Mouse (Mus musculus) midbrain, embryonic 14.5 days (tissue): ENCODE data around the gene Tenm1. TPM values are rescaled to one million over a fixed set of nuclear protein-coding genes. Genes with fewer than 3 reads are reported as not detected.

ENCODE experiments used
- ATAC-seq: fragments of 200-750 bp; cut with Nextera tagmentation; 2 replicates; pipeline ENCODE4 v1.8.0; 2017; ENCODE audit warnings: moderate number of reproducible peaks, moderate library complexity; ENCODE audit not compliant: low FRiP score, low TSS enrichment
- DNase-seq: peaks from one replicate; pipeline ENCODE4 v3.0.0-alpha.2; 2015
- H3K27ac ChIP-seq: fragments of 300-500 bp; sonication (generic); replicated peaks from 2 replicates; pipeline ENCODE4 v1.5.1; 2014; ENCODE audit warnings: mild to moderate bottlenecking, low read depth, low read length, moderate library complexity
- H3K27me3 ChIP-seq: fragments of 300-500 bp; sonication (generic); 2 replicates; pipeline ENCODE4 v1.6.1; 2014; ENCODE audit warnings: low read length, control low read depth, mixed read lengths; ENCODE audit not compliant: control insufficient read depth, insufficient read depth
- H3K36me3 ChIP-seq: fragments of 300-500 bp; sonication (generic); 2 replicates; pipeline ENCODE4 v1.6.1; 2014; ENCODE audit warnings: low read length, control low read depth; ENCODE audit not compliant: control insufficient read depth, insufficient read depth
- H3K4me1 ChIP-seq: fragments of 300-500 bp; sonication (generic); 2 replicates; pipeline ENCODE4 v1.6.1; 2014; ENCODE audit warnings: mild to moderate bottlenecking, antibody characterized with exemption, low read length, control low read depth; ENCODE audit not compliant: control insufficient read depth, insufficient read depth
- H3K4me2 ChIP-seq: fragments of 300-500 bp; sonication (generic); 2 replicates; pipeline ENCODE4 v1.6.1; 2014; ENCODE audit warnings: mild to moderate bottlenecking, low read length, moderate library complexity
- H3K4me3 ChIP-seq: fragments of 300-500 bp; sonication (generic); replicated peaks from 2 replicates; pipeline ENCODE4 v1.5.1; 2014; ENCODE audit warnings: low read depth, low read length
- H3K9ac ChIP-seq: fragments of 300-500 bp; sonication (generic); replicated peaks from 2 replicates; pipeline ENCODE4 v1.6.1; 2014; ENCODE audit warnings: mild to moderate bottlenecking, low read length, moderate library complexity
- H3K9me3 ChIP-seq: fragments of 300-500 bp; sonication (generic); 2 replicates; pipeline ENCODE4 v1.6.1; 2016; ENCODE audit warnings: low read length, control low read depth, mixed read lengths; ENCODE audit not compliant: control insufficient read depth
- WGBS: fragments of 180-500 bp; shearing (Covaris S2); extraction: QIAGEN DNeasy Blood & Tissue Kit; methylation state at CpG from one replicate; pipeline ENCODE4 v1.1.7; 2014; 5-methylcytosine and 5-hydroxymethylcytosine counted together
- polyA plus RNA-seq: library from polyadenylated mRNA; unstranded; fragments of >200 nt; fragmentation: Nextera tagmentation; extraction: Ambion mirVana; gene quantifications from 2 replicates; pipeline ENCODE4 v1.2.1, GENCODE M21; 2014

Tenm1 gene
- polyA plus RNA-seq, 1 experiment from 2014 or later, result 27.9 TPM

- WGBS, result 42% methylated on average over 1 of the region's 1 CpGs
- no peaks in the 10 kb centered on the region for H3K4me1 ChIP-seq
- no peaks in the 10 kb centered on the region for H3K36me3 ChIP-seq
- no peak overlapping the region for H3K4me2 ChIP-seq
- DNase-seq, result no peak
- H3K27me3 ChIP-seq, result no peaks in the 10 kb centered on the region
- H3K9ac ChIP-seq, result no peak overlapping the region
- no peak overlapping the region for H3K4me3 ChIP-seq
- no peak for ATAC-seq
- H3K27ac ChIP-seq, result no peak overlapping the region
- no peaks in the 10 kb centered on the region for H3K9me3 ChIP-seq
These were observed 56.4 kb downstream of the Tenm1 start for GRCm38 (mm10) chrX:43372526-43372925.

DNA sequence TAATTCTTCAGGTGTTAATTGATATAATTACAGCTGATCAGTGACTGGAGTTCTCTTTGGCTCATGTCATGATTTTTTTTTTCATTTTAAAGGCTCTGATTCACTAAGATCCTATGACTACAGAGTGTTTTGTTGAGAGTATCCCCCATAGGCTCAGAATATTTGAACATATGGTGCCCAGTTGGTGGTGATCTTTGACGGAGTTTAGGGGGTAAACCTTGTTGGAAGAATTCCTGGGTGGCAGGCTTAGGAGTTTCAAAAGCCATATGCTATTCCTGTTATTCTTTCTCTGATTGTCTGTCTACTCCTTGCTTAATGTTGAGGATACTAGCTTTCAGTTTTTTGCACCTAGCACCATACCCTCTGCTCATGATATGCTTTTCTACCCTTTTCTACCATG is 109.6 kb downstream of the Tenm1 start:
- DNase-seq (no peak), ATAC-seq (no peak)
- Histone ChIP-seq H3K4me2 (no peak overlapping the region), H3K4me3 (no peak overlapping the region), H3K36me3 (no peaks in the 10 kb centered on the region), H3K9me3 (no peaks in the 10 kb centered on the region), H3K4me1 (no peaks in the 10 kb centered on the region), H3K9ac (no peak overlapping the region), H3K27ac (no peak overlapping the region), H3K27me3 (no peaks in the 10 kb centered on the region)
- 74% methylated on average over 1 of the region's 1 CpGs for WGBS

DNA sequence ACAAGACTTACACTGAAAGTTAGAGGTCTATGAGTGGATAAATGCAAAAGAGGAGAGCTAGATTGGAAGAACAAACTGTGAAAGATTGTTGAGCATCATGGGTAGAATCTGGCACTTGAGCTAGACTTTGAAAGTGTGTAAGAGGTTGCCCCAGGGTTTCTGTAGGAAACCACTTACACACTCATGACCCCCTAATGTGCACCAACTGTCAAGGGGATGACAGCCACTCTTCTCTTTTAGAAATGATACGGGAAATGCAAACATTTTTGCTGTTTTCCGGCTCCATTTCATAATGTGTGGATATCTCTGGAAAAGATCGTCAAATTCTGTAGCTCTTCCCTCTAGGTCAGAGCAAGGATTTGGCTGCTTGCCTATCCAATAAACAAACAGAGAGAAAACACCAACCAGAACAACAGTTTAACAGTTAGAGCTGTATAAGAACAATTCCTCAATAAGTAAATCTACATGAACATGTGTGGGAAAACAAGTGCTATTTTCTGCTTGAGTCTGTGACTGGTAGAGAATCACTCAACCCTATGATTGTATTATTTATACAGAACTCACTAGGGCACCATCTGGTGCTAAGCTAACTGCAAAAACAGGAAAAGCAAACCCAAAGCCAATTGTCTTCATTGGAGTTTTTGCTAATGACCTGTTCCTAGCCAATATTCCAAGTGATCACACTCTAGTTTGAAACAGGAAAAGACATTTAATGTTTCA is 111.0 kb downstream of the Tenm1 start:
- H3K27me3 ChIP-seq, result no peaks in the 10 kb centered on the region
- ATAC-seq, result no peak
- 90% methylated on average over 3 of the region's 3 CpGs for WGBS
- H3K27ac ChIP-seq, result no peak overlapping the region
- no peak for DNase-seq
- H3K4me1 ChIP-seq, result no peaks in the 10 kb centered on the region
- H3K9me3 ChIP-seq, result no peaks in the 10 kb centered on the region
- no peak overlapping the region for H3K9ac ChIP-seq
- H3K36me3 ChIP-seq, result no peaks in the 10 kb centered on the region
- H3K4me3 ChIP-seq, result no peak overlapping the region
- no peak overlapping the region for H3K4me2 ChIP-seq

DNA sequence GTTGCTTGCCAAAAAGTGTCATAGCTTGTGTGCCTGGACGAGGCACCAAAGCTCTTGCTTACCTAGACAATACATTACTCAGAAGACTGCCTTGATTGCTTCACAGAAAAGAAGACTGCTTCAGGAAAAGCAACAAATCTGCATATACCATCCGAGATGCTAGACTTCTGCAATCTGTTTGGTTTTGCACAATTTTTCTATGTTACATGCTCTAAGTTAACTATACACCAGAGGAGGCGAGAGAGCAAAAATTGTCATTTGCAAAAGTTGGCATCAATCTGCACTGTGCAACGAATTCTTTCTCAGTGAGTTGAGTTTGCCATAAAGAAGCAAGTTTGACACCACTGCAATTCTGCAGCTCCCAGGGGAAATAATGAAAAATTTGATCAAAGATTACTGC is 193.1 kb downstream of the Tenm1 start:
- ATAC-seq, result no peak
- Histone ChIP-seq H3K36me3 (no peaks in the 10 kb centered on the region), H3K9me3 (no peaks in the 10 kb centered on the region), H3K9ac (no peak overlapping the region), H3K4me3 (no peak overlapping the region), H3K27ac (no peak overlapping the region), H3K4me1 (no peaks in the 10 kb centered on the region), H3K27me3 (no peaks in the 10 kb centered on the region), H3K4me2 (no peak overlapping the region)
- WGBS, result 75% methylated on average over 4 of the region's 4 CpGs
- no peak for DNase-seq

- Histone ChIP-seq H3K4me1 (no peaks in the 10 kb centered on the region), H3K4me2 (no peak overlapping the region), H3K27me3 (no peaks in the 10 kb centered on the region), H3K4me3 (no peak overlapping the region), H3K9me3 (no peaks in the 10 kb centered on the region), H3K9ac (no peak overlapping the region), H3K27ac (no peak overlapping the region), H3K36me3 (no peaks in the 10 kb centered on the region)
- DNase-seq, result no peak
- WGBS, result 91% methylated on average over 3 of the region's 3 CpGs
- ATAC-seq, result no peak
These were observed 223.9 kb downstream of the Tenm1 start for GRCm38 (mm10) chrX:43205003-43205402.

DNA sequence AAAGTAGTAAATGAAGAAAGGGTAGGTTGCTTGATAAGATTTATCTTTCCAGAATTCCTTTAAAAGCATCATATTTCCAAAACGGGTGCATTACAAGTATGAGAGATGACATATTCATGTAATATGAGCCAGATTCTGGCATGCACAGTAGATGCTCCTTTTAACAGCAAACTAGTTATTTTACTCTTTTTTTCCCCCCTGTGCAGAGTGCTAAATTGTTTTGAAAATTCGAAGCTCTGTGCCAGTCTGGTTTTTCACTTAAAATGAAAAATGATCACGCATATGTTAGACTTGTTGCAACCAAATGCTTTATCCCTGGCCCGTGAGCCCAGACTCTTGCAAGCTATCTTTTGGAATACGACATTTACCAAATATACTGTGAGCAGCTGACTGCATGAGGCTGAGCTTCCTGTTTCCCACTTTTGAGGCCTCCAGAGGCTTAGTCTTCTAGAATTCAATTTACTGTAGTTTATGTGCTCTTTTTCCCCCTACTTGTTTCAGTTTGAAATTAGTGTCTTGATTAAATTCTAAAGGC is 226.6 kb downstream of the Tenm1 start:
- no peak for DNase-seq
- Histone ChIP-seq H3K36me3 (no peaks in the 10 kb centered on the region), H3K9ac (no peak overlapping the region), H3K4me3 (no peak overlapping the region), H3K4me1 (no peaks in the 10 kb centered on the region), H3K27ac (no peak overlapping the region), H3K4me2 (no peak overlapping the region), H3K9me3 (no peaks in the 10 kb centered on the region), H3K27me3 (no peaks in the 10 kb centered on the region)
- whole genome bisulfite sequencing, result 84% methylated on average over 5 of the region's 5 CpGs
- ATAC-seq, result no peak

DNA sequence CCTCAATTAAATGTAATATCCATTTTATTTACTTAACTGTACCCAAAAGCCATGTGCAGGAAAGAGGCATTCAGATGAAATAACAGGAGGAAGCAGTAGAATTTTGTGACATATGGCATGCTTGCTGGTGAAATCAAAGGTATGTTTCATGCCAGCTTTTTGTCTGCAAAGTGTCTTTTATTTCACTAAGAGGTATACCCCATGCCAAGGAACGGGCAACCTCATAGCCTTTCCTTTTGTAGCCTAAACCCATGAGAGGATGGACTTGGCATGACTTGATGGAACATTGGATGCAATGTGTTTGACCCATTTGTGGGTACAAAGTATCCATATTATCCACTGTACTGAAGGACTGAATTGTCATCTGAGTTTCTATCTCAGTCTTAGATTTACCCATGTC is 246.0 kb downstream of the Tenm1 start:
- no peak for DNase-seq
- Histone ChIP-seq H3K27me3 (no peaks in the 10 kb centered on the region), H3K4me2 (no peak overlapping the region), H3K9ac (no peak overlapping the region), H3K27ac (no peak overlapping the region), H3K4me1 (no peaks in the 10 kb centered on the region), H3K36me3 (no peaks in the 10 kb centered on the region), H3K9me3 (no peaks in the 10 kb centered on the region), H3K4me3 (no peak overlapping the region)
- 76% methylated on average over 1 of the region's 1 CpGs for WGBS
- ATAC-seq, result no peak

GRCm38 (mm10) chrX:43151561-43151960 is 277.4 kb downstream of the Tenm1 start:
- no peak for DNase-seq
- Histone ChIP-seq H3K4me2 (no peak overlapping the region), H3K9ac (no peak overlapping the region), H3K4me1 (no peaks in the 10 kb centered on the region), H3K27me3 (no peaks in the 10 kb centered on the region), H3K9me3 (no peaks in the 10 kb centered on the region), H3K27ac (no peak overlapping the region), H3K36me3 (no peaks in the 10 kb centered on the region), H3K4me3 (no peak overlapping the region)
- no peak for ATAC-seq
- 83% methylated on average over 3 of the region's 3 CpGs for WGBS

DNA sequence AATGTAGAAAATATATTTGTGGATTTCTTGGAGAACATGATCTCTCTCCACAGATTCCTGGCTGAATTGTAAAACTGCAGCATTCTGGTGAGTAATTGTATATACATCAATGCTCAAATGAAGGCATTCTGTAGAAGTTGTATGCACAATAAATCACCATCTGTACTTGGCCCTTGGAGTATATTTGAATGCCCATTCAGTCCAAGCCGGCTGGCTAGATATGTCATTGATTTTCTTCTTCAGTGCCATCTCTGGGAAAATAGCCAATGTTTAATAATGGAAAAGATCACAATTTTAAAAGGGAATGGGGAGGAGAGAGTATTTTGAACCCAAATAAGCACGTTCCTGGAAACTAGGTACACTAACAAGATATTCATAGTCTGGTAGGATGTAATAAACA is 299.2 kb downstream of the Tenm1 start:
- Histone ChIP-seq H3K9ac (no peak overlapping the region), H3K4me1 (no peaks in the 10 kb centered on the region), H3K4me3 (no peak overlapping the region), H3K36me3 (no peaks in the 10 kb centered on the region), H3K9me3 (no peaks in the 10 kb centered on the region), H3K4me2 (no peak overlapping the region), H3K27ac (no peak overlapping the region), H3K27me3 (no peaks in the 10 kb centered on the region)
- DNase-seq (no peak), ATAC-seq (no peak)
- WGBS, result 63% methylated on average over 2 of the region's 2 CpGs
